Mouse (Mus musculus): ENCODE data around the gene Grk3. TPM values are rescaled to one million over a fixed set of nuclear protein-coding genes. Genes with fewer than 3 reads are reported as not detected.

The Grk3 gene
- polyA plus RNA-seq, 1 experiment from 2014 or later, result 4.9 TPM

- Histone ChIP-seq H3K4me2 (replicated peaks; ENCODE audit: low read depth) (no peak overlapping the region), H3K9ac (ENCODE audit: low read length) (no peak overlapping the region), H3K9me3 (ENCODE audit: control insufficient read depth, low read length) (no peaks in the 10 kb centered on the region), H3K4me1 (replicated peaks; ENCODE audit: control insufficient read depth, insufficient read depth) (no peaks in the 10 kb centered on the region), H3K4me3 (ENCODE audit: low read depth, low read length) (no peak overlapping the region), H3K27me3 (ENCODE audit: control insufficient read depth, insufficient read depth, low read length) (no peaks in the 10 kb centered on the region), H3K36me3 (ENCODE audit: control insufficient read depth, insufficient read depth, low read length) (no peaks in the 10 kb centered on the region), H3K27ac (replicated peaks) (no peak overlapping the region)
- TF ChIP-seq EP300 (optimal IDR thresholded peaks at IDR 0.05) (no peak), CTCF (IDR thresholded peaks at IDR 0.05; ENCODE audit: low read depth) (no peak)
- DNase-seq (ENCODE audit: low spot score) (no peak), ATAC-seq (ENCODE audit: low FRiP score, low TSS enrichment) (no peak)
- 57% methylated on average over 5 of the region's 5 CpGs for WGBS
These were observed 12.7 kb downstream of the Grk3 start for GRCm38 (mm10) chr5:113002821-113003380.

- Histone ChIP-seq H3K27me3 (ENCODE audit: control insufficient read depth, insufficient read depth, low read length) (no peaks in the 10 kb centered on the region), H3K9me3 (ENCODE audit: control insufficient read depth, low read length) (no peaks in the 10 kb centered on the region), H3K9ac (ENCODE audit: low read length) (no peak overlapping the region), H3K4me1 (replicated peaks; ENCODE audit: control insufficient read depth, insufficient read depth) (no peaks in the 10 kb centered on the region), H3K4me3 (ENCODE audit: low read depth, low read length) (no peak overlapping the region), H3K4me2 (replicated peaks; ENCODE audit: low read depth) (no peak overlapping the region), H3K36me3 (ENCODE audit: control insufficient read depth, insufficient read depth, low read length) (no peaks in the 10 kb centered on the region), H3K27ac (replicated peaks) (no peak overlapping the region)
- ATAC-seq (ENCODE audit: low FRiP score, low TSS enrichment), result peak; percentile 75
- no peak for TF ChIP-seq CTCF (IDR thresholded peaks at IDR 0.05; ENCODE audit: low read depth)
- no peak for TF ChIP-seq EP300 (optimal IDR thresholded peaks at IDR 0.05)
- peak; percentile 66 for DNase-seq (ENCODE audit: low spot score)
- 82% methylated on average over 8 of the region's 8 CpGs for WGBS
These were observed 16.4 kb downstream of the Grk3 start for GRCm38 (mm10) chr5:112999227-112999626.

- Histone ChIP-seq H3K36me3 (ENCODE audit: control insufficient read depth, insufficient read depth, low read length) (no peaks in the 10 kb centered on the region), H3K4me2 (replicated peaks; ENCODE audit: low read depth) (no peak overlapping the region), H3K27me3 (ENCODE audit: control insufficient read depth, insufficient read depth, low read length) (no peaks in the 10 kb centered on the region), H3K27ac (replicated peaks) (no peak overlapping the region), H3K4me3 (ENCODE audit: low read depth, low read length) (no peak overlapping the region), H3K9me3 (ENCODE audit: control insufficient read depth, low read length) (no peaks in the 10 kb centered on the region), H3K4me1 (replicated peaks; ENCODE audit: control insufficient read depth, insufficient read depth) (no peaks in the 10 kb centered on the region), H3K9ac (ENCODE audit: low read length) (no peak overlapping the region)
- TF ChIP-seq CTCF (IDR thresholded peaks at IDR 0.05; ENCODE audit: low read depth) (no peak), EP300 (optimal IDR thresholded peaks at IDR 0.05) (no peak)
- 50% methylated on average over 5 of the region's 5 CpGs for WGBS
- DNase-seq (ENCODE audit: low spot score), result no peak
- ATAC-seq (ENCODE audit: low FRiP score, low TSS enrichment), result no peak
These were observed 17.9 kb downstream of the Grk3 start for GRCm38 (mm10) chr5:112997516-112998186.

GRCm38 (mm10) chr5:112991245-112991644 lies 24.3 kb downstream of the Grk3 start:
- Histone ChIP-seq H3K4me3 (ENCODE audit: low read depth, low read length) (no peak overlapping the region), H3K9me3 (ENCODE audit: control insufficient read depth, low read length) (no peaks in the 10 kb centered on the region), H3K36me3 (ENCODE audit: control insufficient read depth, insufficient read depth, low read length) (no peaks in the 10 kb centered on the region), H3K27ac (replicated peaks) (no peak overlapping the region), H3K4me2 (replicated peaks; ENCODE audit: low read depth) (no peak overlapping the region), H3K27me3 (ENCODE audit: control insufficient read depth, insufficient read depth, low read length) (no peaks in the 10 kb centered on the region), H3K4me1 (replicated peaks; ENCODE audit: control insufficient read depth, insufficient read depth) (no peaks in the 10 kb centered on the region), H3K9ac (ENCODE audit: low read length) (no peak overlapping the region)
- ATAC-seq (ENCODE audit: low FRiP score, low TSS enrichment), result no peak
- TF ChIP-seq CTCF (IDR thresholded peaks at IDR 0.05; ENCODE audit: low read depth), result no peak
- no peak for TF ChIP-seq EP300 (optimal IDR thresholded peaks at IDR 0.05)
- no peak for DNase-seq (ENCODE audit: low spot score)
- 85% methylated on average over 9 of the region's 9 CpGs for WGBS

GRCm38 (mm10) chr5:112981931-112982330 lies 33.7 kb downstream of the Grk3 start:
- DNase-seq (ENCODE audit: low spot score), result no peak
- Histone ChIP-seq H3K36me3 (ENCODE audit: control insufficient read depth, insufficient read depth, low read length) (no peaks in the 10 kb centered on the region), H3K4me1 (replicated peaks; ENCODE audit: control insufficient read depth, insufficient read depth) (no peaks in the 10 kb centered on the region), H3K4me2 (replicated peaks; ENCODE audit: low read depth) (no peak overlapping the region), H3K27ac (replicated peaks) (no peak overlapping the region), H3K9me3 (ENCODE audit: control insufficient read depth, low read length) (no peaks in the 10 kb centered on the region), H3K4me3 (ENCODE audit: low read depth, low read length) (no peak overlapping the region), H3K27me3 (ENCODE audit: control insufficient read depth, insufficient read depth, low read length) (no peaks in the 10 kb centered on the region), H3K9ac (ENCODE audit: low read length) (no peak overlapping the region)
- ATAC-seq (ENCODE audit: low FRiP score, low TSS enrichment), result no peak
- TF ChIP-seq EP300 (optimal IDR thresholded peaks at IDR 0.05), result no peak
- TF ChIP-seq CTCF (IDR thresholded peaks at IDR 0.05; ENCODE audit: low read depth), result no peak
- WGBS, result 75% methylated on average over 6 of the region's 6 CpGs

GRCm38 (mm10) chr5:112979710-112980109 lies 35.9 kb downstream of the Grk3 start:
- whole genome bisulfite sequencing, result 86% methylated on average over 7 of the region's 7 CpGs
- Histone ChIP-seq H3K9ac (ENCODE audit: low read length) (no peak overlapping the region), H3K36me3 (ENCODE audit: control insufficient read depth, insufficient read depth, low read length) (no peaks in the 10 kb centered on the region), H3K9me3 (ENCODE audit: control insufficient read depth, low read length) (no peaks in the 10 kb centered on the region), H3K27ac (replicated peaks) (no peak overlapping the region), H3K27me3 (ENCODE audit: control insufficient read depth, insufficient read depth, low read length) (no peaks in the 10 kb centered on the region), H3K4me1 (replicated peaks; ENCODE audit: control insufficient read depth, insufficient read depth) (no peaks in the 10 kb centered on the region), H3K4me3 (ENCODE audit: low read depth, low read length) (no peak overlapping the region), H3K4me2 (replicated peaks; ENCODE audit: low read depth) (no peak overlapping the region)
- no peak for TF ChIP-seq EP300 (optimal IDR thresholded peaks at IDR 0.05)
- TF ChIP-seq CTCF (IDR thresholded peaks at IDR 0.05; ENCODE audit: low read depth), result no peak
- DNase-seq (ENCODE audit: low spot score) (no peak), ATAC-seq (ENCODE audit: low FRiP score, low TSS enrichment) (no peak)
